Mouse (Mus musculus) neutrophil, adult 65 days (primary cell): ENCODE results near the gene Fbxw11. TPM values are rescaled to one million over a fixed set of nuclear protein-coding genes. Genes with fewer than 3 reads are reported as not detected.

Experiments
- total RNA-seq: library from RNA; stranded (reverse); gene quantifications from 2 replicates; pipeline ENCODE4 v1.2.4, GENCODE M21; 2023

The Fbxw11 gene
- total RNA-seq, result 70.4 and 93.0 TPM in 2 replicates

GRCm38 (mm10) chr11:32642249-32642876 is at the start of gene Fbxw11:
Gene Fbxw11, plus strand, starts transcription at chr11:32642724.

Other genes starting within 250 kb of the Fbxw11 start
- gene Ubtd2, start 187.4 kb upstream of the Fbxw11 start, total RNA-seq, result 0.68 and 1.3 TPM in 2 replicates
- gene Efcab9, start 110.6 kb upstream of the Fbxw11 start, total RNA-seq, result 0.85 and 1.7 TPM in 2 replicates
- gene Stk10, start 109.4 kb upstream of the Fbxw11 start, total RNA-seq, result 179 and 187 TPM in 2 replicates
- gene Smim23, start 181.9 kb downstream of the Fbxw11 start, total RNA-seq, result not detected in 2 replicates